Mouse (Mus musculus): ENCODE results near the gene Gpatch1.

DNA sequence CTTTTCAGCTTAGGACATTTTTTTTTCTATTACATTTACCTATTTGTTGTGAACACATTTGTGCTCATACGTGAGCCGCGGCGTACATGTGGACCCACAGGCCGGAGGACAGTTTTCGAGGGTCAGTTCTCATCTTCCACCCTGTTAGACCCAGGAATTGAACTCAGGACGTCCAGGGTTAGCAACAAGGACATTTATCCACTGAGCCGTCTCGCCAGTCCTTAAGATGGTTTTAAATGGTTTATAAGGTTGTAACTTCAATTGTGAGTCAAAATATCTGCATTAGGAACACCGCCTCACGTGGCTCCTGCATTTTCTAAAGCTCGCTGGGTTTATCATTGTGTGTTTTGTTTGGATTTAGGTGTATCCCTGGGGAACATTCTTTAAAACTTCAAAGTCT, 84.4 kb downstream of the Gpatch1 start:
- TF ChIP-seq CTCF (IDR thresholded peaks at IDR 0.05; ENCODE audit: low read depth, low read length) (no peak), POLR2A (IDR thresholded peaks at IDR 0.05; ENCODE audit: insufficient read depth, low read length) (no peak), EP300 (IDR thresholded peaks at IDR 0.05; ENCODE audit: insufficient read depth, low read depth, low read length) (no peak)

Measured in ES-Bruce4 (cell line).